Mouse (Mus musculus) hindbrain, embryonic 15.5 days (tissue): ENCODE measurements at regions not wholly inside any gene's neighbourhood (a gene's known extent, or its start where the extent isn't known, plus 50 kb on each side); places are given as distances from the start of the nearest gene placed in this dataset.

ENCODE experiments used
- ATAC-seq: fragments of 200-750 bp; cut with Nextera tagmentation; 2 replicates; pipeline ENCODE4 v1.8.0; 2017; ENCODE audit warnings: low read depth, moderate number of reproducible peaks, moderate TSS enrichment; ENCODE audit not compliant: low FRiP score
- H3K27ac ChIP-seq: fragments of 300-500 bp; sonication (generic); replicated peaks from 2 replicates; pipeline ENCODE4 v1.5.1; 2015; ENCODE audit warnings: mild to moderate bottlenecking, inconsistent platforms
- H3K27me3 ChIP-seq: fragments of 300-500 bp; sonication (generic); 2 replicates; pipeline ENCODE4 v1.6.1; 2015; ENCODE audit warnings: control low read depth, inconsistent platforms
- H3K36me3 ChIP-seq: fragments of 300-500 bp; sonication (generic); 2 replicates; pipeline ENCODE4 v1.6.1; 2015; ENCODE audit warnings: control low read depth, inconsistent platforms
- H3K4me1 ChIP-seq: fragments of 300-500 bp; sonication (generic); replicated peaks from 2 replicates; pipeline ENCODE4 v1.6.1; 2015; ENCODE audit warnings: control low read depth, inconsistent platforms
- H3K4me2 ChIP-seq: fragments of 300-500 bp; sonication (generic); 2 replicates; pipeline ENCODE4 v1.6.1; 2015; ENCODE audit warnings: moderate library complexity, mild to moderate bottlenecking, inconsistent platforms
- H3K4me3 ChIP-seq: fragments of 300-500 bp; sonication (generic); 2 replicates; pipeline ENCODE4 v1.5.1; 2015; ENCODE audit warnings: mild to moderate bottlenecking, inconsistent platforms
- H3K9ac ChIP-seq: fragments of 300-500 bp; sonication (generic); 2 replicates; pipeline ENCODE4 v1.6.1; 2015; ENCODE audit warnings: inconsistent platforms
- H3K9me3 ChIP-seq: fragments of 300-500 bp; sonication (generic); 2 replicates; pipeline ENCODE4 v1.6.1; 2016; ENCODE audit warnings: control low read depth, inconsistent platforms
- WGBS: fragments of 180-500 bp; shearing (Covaris S2); methylation state at CpG from one replicate; pipeline ENCODE4 v1.1.7; 2015; 5-methylcytosine and 5-hydroxymethylcytosine counted together

DNA sequence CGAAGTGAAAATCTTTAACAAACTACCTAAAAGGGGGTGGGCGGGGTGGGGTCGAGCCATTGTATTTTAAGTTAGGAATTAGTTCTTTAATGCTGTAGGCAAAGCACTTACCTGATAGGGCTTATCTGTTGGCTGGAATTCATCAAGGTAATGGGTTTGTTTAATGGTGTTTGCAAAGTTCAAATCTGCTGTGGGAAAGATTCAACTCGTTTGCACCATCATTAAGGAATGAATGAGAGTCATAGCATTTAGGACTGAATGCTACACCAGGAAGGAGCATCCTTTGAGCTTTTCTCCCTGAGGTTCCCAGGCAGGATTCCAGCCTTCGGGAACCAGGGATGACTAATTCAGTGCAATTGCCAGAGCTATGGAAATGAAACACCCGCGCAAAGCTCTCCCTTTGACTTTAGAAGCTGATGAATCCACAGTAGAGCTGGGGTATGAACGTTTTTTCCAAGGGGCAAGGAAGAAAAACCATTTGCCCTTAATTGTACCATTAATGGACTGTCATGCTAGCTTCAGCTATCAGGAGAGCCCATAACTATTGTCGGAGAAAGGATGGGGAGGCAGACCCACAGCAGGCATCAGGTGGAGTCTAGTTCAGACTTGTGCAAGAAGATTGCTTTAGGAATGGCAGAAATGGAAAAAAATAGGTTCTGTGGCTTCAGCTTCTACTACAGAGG is 57.3 kb upstream of the Cpm start:
- no peaks in the 10 kb centered on the region for H3K36me3 ChIP-seq
- H3K9me3 ChIP-seq = no peaks in the 10 kb centered on the region
- H3K4me2 ChIP-seq = peak overlapping the region; percentile 80
- H3K4me1 ChIP-seq = peaks cover 18% of the 10 kb centered on the region
- H3K9ac ChIP-seq = no peak overlapping the region
- H3K4me3 ChIP-seq = peak overlapping the region; percentile 33
- peaks cover 13% of the 10 kb centered on the region for H3K27me3 ChIP-seq
- H3K27ac ChIP-seq = no peak overlapping the region
- ATAC-seq = no peak
- 14% methylated on average over 9 of the region's 9 CpGs for WGBS

DNA sequence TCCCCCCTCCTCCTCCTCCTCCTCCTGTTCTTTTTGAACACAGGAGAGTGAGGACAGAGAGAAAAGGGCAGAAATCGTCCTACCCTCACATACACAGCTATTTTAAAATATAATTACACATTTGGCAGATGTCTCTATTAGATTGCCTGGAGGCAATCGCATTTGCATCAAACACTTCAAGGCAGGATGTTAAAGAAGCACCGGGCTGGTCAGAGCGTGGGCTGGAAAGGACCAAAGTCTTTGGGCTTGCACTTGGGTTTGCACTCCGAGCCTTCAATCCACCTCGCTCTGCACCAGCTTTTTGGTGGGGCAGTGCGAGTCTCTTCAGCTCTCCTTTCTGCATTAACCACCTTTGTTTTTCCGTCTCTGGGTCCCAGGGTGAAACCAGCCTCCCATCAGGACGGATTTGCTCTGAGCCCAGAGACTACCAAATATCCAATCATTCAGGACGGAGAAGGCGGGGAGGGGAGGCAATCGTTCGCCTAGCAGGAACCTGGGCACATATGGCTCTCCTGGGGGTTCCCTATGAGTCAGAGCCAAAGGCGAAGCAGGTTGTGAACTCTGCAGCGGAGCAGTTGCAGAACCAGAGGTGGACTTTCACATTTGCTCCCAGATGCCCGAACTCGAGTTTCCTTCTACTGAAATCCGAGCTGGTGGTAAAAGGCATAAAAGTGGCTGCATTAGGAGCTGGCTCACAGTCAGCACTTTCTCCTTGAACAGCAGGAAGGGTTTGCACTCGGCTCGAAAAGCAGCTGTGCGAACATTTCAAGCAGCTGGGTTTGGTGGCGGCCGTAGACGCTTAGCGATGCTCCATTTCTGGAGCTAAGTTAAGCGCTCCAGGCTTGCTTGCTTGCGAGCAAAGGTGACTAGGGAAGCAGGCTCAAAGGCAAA is 58.1 kb upstream of the Cpm start:
- Histone ChIP-seq H3K9me3 (no peaks in the 10 kb centered on the region), H3K36me3 (no peaks in the 10 kb centered on the region), H3K9ac (peak overlapping the region; percentile 28; the same call in 1 of the 2 replicates), H3K27ac (no peak overlapping the region), H3K27me3 (peaks cover 13% of the 10 kb centered on the region), H3K4me1 (peaks cover 18% of the 10 kb centered on the region), H3K4me2 (peak overlapping the region; percentile 80), H3K4me3 (peak overlapping the region; percentile 33)
- WGBS = under 1% methylated on average over 27 of the region's 27 CpGs
- ATAC-seq = no peak

DNA sequence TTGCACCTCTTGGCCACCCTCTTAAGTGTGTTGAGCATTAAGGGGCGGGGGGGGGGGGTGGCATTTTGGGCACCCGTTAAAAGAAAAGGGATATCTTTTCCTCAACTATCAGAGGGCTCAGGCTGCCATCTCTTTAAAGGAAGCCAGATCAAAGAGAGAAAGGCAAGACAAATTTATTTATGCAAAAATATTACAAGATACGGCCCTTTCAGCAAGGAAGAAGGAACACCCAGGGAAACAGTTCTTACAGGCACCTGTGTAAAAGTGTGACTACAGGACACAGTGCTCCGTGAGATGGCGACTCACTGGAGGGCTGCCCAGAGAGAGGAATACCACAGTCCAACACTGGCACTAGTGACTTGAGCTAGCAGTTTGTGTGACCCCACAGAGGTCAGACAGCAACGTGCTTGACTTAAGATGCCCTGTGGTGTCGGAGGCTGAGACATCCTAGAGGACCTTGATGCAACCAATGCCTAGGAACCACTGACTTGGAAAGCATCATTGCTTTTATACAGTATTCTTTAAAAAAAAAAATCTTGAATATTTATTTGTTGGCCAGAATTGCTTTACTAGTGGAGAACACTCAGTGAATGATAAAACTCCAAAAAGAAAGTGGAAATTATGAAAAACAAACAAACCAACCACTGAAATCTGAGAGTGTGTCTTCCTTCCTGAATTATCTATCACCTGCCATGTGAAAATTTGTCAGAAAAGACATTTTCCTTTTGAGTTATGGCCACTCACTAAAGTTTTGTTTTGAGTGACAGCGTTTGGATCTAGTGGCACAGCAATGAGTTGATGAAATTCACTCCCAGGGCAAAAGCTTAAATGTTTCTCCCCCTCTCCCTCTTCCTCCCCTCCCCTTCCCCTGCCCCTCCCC is 59.0 kb upstream of the Cpm start:
- Histone ChIP-seq H3K4me3 (no peak overlapping the region), H3K27me3 (peaks cover 13% of the 10 kb centered on the region), H3K36me3 (no peaks in the 10 kb centered on the region), H3K9me3 (no peaks in the 10 kb centered on the region), H3K27ac (no peak overlapping the region), H3K4me2 (peak overlapping the region; percentile 80; the same call in 1 of the 2 replicates), H3K9ac (no peak overlapping the region), H3K4me1 (peaks cover 18% of the 10 kb centered on the region)
- WGBS = 59% methylated on average over 8 of the region's 8 CpGs
- ATAC-seq = no peak

DNA sequence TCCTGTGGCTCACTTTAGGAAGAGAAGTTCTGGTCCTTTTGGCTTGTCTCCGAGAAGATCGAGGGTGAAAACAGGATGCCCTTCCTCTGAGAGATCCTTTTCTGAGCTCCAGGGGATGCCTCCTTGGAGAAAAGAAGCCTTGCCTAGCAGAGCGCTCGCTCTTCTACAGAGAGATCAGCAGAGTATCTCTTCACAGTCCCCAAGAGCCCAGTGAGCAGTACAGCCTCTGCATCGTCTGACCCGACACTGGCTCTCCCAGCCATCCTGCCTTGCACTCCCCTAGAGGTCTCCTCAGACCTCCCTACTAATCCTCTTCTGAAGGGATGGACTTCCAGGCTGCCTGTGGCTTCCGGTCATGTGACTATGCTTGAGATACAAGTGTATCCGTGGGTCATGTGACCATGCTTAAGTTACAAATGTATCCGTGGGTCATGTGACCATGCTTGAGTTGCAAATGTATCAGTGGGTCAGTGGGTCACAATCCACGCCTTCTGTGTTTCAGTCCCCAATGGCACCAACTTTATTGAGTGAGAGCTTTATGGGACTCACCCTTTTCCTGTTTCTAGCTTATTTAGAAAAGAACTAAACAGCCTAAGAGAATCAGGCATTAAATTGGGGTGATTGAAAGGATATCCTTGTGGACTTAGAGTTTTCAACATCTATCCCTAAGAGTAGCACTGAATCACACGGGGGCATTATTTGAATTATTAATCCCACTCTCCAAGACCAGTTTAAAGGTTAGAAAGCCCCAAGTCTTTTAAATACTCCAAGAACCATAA is 59.8 kb upstream of the Cpm start:
- no peak for ATAC-seq
- no peak overlapping the region for H3K9ac ChIP-seq
- H3K4me1 ChIP-seq = peaks cover 18% of the 10 kb centered on the region
- no peaks in the 10 kb centered on the region for H3K36me3 ChIP-seq
- H3K9me3 ChIP-seq = no peaks in the 10 kb centered on the region
- H3K4me2 ChIP-seq = no peak overlapping the region
- 86% methylated on average over 11 of the region's 11 CpGs for WGBS
- H3K27ac ChIP-seq = no peak overlapping the region
- H3K4me3 ChIP-seq = no peak overlapping the region
- peaks cover 13% of the 10 kb centered on the region for H3K27me3 ChIP-seq

- Histone ChIP-seq H3K27me3 (peaks cover 13% of the 10 kb centered on the region), H3K9ac (no peak overlapping the region), H3K4me3 (no peak overlapping the region), H3K9me3 (no peaks in the 10 kb centered on the region), H3K4me1 (peaks cover 18% of the 10 kb centered on the region), H3K27ac (no peak overlapping the region), H3K4me2 (no peak overlapping the region), H3K36me3 (no peaks in the 10 kb centered on the region)
- WGBS = 95% methylated on average over 13 of the region's 13 CpGs
- ATAC-seq = no peak
These were observed 60.6 kb upstream of the Cpm start for GRCm38 (mm10) chr10:117568472-117569300.

- no peak for ATAC-seq
- Histone ChIP-seq H3K36me3 (no peaks in the 10 kb centered on the region), H3K4me3 (no peak overlapping the region), H3K27me3 (peaks cover 13% of the 10 kb centered on the region), H3K9ac (no peak overlapping the region), H3K9me3 (no peaks in the 10 kb centered on the region), H3K4me1 (peaks cover 18% of the 10 kb centered on the region), H3K4me2 (no peak overlapping the region), H3K27ac (no peak overlapping the region)
- 89% methylated on average over 3 of the region's 3 CpGs for WGBS
These were observed 61.2 kb upstream of the Cpm start for GRCm38 (mm10) chr10:117568138-117568387.

- H3K4me3 ChIP-seq = no peak overlapping the region
- no peaks in the 10 kb centered on the region for H3K36me3 ChIP-seq
- WGBS = 95% methylated on average over 8 of the region's 8 CpGs
- no peak overlapping the region for H3K27ac ChIP-seq
- no peaks in the 10 kb centered on the region for H3K9me3 ChIP-seq
- H3K4me1 ChIP-seq = peaks cover 18% of the 10 kb centered on the region
- peaks cover 9% of the 10 kb centered on the region for H3K27me3 ChIP-seq
- no peak for ATAC-seq
- H3K9ac ChIP-seq = no peak overlapping the region
- no peak overlapping the region for H3K4me2 ChIP-seq
These were observed 61.7 kb upstream of the Cpm start for GRCm38 (mm10) chr10:117567379-117568137.

DNA sequence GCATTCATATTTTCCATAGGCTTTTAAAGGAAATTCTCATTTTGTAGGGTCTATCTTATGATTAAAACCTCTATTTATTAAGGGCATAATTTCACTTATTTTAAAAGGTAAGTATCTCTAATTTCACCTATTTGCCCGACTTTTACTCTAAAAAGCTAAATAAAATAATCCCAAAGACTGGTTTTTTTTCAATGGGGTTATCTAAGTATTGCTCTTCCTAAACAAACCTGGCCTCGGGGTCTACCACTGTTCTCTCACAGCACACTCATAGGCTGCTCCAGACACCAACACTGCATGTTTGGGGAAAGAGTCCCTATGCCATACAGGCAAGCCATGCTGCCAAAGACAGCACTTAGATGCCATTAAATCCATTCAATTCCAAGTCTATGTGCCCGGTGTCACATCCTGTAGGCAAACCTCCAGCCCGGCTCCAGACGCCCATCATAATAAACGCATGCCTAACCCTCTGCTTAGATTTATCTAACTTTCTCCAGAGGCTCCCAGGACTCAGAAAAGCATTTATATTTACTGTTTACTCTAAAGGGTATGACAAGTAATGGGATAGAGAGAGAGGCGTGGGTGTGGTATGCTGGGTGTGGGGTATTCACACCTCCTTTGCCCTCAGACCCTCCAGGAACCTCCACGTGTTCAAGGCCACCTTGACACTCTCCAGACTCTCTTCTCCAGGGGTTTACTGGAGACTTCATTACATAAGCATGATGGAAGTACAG is 62.5 kb upstream of the Cpm start:
- Histone ChIP-seq H3K4me1 (peaks cover 12% of the 10 kb centered on the region), H3K27ac (no peak overlapping the region), H3K36me3 (no peaks in the 10 kb centered on the region), H3K27me3 (0 out of 2 replicates have a peak, but pooled peaks cover 3% of the 10 kb centered on the region), H3K4me2 (no peak overlapping the region), H3K9ac (no peak overlapping the region), H3K9me3 (no peaks in the 10 kb centered on the region), H3K4me3 (no peak overlapping the region)
- 93% methylated on average over 8 of the region's 8 CpGs for WGBS
- no peak for ATAC-seq

- Histone ChIP-seq H3K27ac (no peak overlapping the region), H3K4me3 (no peak overlapping the region), H3K9ac (no peak overlapping the region), H3K4me2 (no peak overlapping the region), H3K4me1 (peaks cover 6% of the 10 kb centered on the region), H3K27me3 (0 out of 2 replicates have a peak, but pooled peaks cover 1% of the 10 kb centered on the region), H3K36me3 (no peaks in the 10 kb centered on the region), H3K9me3 (no peaks in the 10 kb centered on the region)
- no peak for ATAC-seq
- WGBS = 90% methylated on average over 3 of the region's 3 CpGs
These were observed 63.1 kb upstream of the Cpm start for GRCm38 (mm10) chr10:117566204-117566603.

GRCm38 (mm10) chr10:117565529-117566086 is 63.7 kb upstream of the Cpm start:
- 96% methylated on average over 4 of the region's 4 CpGs for WGBS
- no peaks in the 10 kb centered on the region for H3K27me3 ChIP-seq
- no peaks in the 10 kb centered on the region for H3K9me3 ChIP-seq
- H3K4me1 ChIP-seq = no peaks in the 10 kb centered on the region
- H3K27ac ChIP-seq = no peak overlapping the region
- no peak overlapping the region for H3K4me3 ChIP-seq
- no peak overlapping the region for H3K9ac ChIP-seq
- no peak overlapping the region for H3K4me2 ChIP-seq
- no peaks in the 10 kb centered on the region for H3K36me3 ChIP-seq
- no peak for ATAC-seq
